30 mouse cellular contexts compared by ENCODE assay signal in the genomic region with DNA sequence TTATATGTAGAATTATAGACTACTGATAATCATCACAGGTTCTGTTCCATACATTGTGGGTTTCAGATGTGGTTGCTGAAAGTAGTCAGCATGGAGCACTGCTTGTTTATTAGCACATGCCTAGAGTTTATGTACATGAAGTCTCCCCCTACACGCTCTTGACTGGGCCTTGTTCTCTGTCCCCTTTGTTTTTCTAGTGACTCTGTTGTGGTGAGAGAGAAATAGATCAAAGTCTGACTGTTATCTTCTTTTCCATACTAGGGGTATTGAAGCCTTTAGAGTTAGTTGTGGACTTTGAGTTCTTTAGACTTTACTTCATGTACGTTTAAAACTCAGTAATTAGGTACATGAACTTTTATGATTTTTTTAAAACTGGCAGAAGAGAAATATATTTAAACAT. TPM values are rescaled to one million over a fixed set of nuclear protein-coding genes. Genes with fewer than 3 reads are reported as not detected.
DNase-seq lines count a peak whose midpoint lies in the region; ATAC-seq lines count a peak whose summit lies in the region.
"Had no signal": no experiment of that assay in that cellular context is flagged by ENCODE, and none has a peak within 500 bp of the region (broad histone marks: within the 10 kb centered on the region; RNA-seq: fewer than 3 reads in every experiment).

No protein-coding gene starts in this region.

- H3K27me3 ChIP-seq in liver, embryonic 12.5 days (replicated peaks) = no peaks in the 10 kb centered on the region
- H3K27me3 ChIP-seq in intestine, embryonic 16.5 days (replicated peaks; ENCODE audit: control insufficient read depth, insufficient read depth, low read length) = no peaks in the 10 kb centered on the region
- no peaks in the 10 kb centered on the region for H3K27me3 ChIP-seq in liver, embryonic 15.5 days
- H3K27me3 ChIP-seq: CH12.LX; embryonic facial prominence, embryonic 13.5 days; forebrain, embryonic 12.5 days; forebrain, embryonic 15.5 days; heart, embryonic 12.5 days; heart, embryonic 15.5 days; hindbrain, embryonic 13.5 days; Patski had no signal

- H3K9me3 ChIP-seq in liver, embryonic 12.5 days (replicated peaks) = no peaks in the 10 kb centered on the region
- no peaks in the 10 kb centered on the region for H3K9me3 ChIP-seq in intestine, embryonic 16.5 days (ENCODE audit: control insufficient read depth, low read length)
- no peaks in the 10 kb centered on the region for H3K9me3 ChIP-seq in liver, embryonic 15.5 days (replicated peaks)
- H3K9me3 ChIP-seq: embryonic facial prominence, embryonic 10.5 days; embryonic facial prominence, embryonic 13.5 days; forebrain, embryonic 12.5 days; forebrain, embryonic 15.5 days; G1E; heart, embryonic 12.5 days; heart, embryonic 15.5 days; hindbrain, embryonic 10.5 days; hindbrain, embryonic 13.5 days had no signal

- peaks cover 49% of the 10 kb centered on the region for H3K36me3 ChIP-seq in liver, embryonic 12.5 days
- 0 out of 2 replicates have a peak, but pooled peaks cover 2% of the 10 kb centered on the region for H3K36me3 ChIP-seq in intestine, embryonic 16.5 days (ENCODE audit: control insufficient read depth, insufficient read depth, low read length)
- peaks cover 47% of the 10 kb centered on the region for H3K36me3 ChIP-seq in liver, embryonic 15.5 days (replicated peaks)

- H3K27ac ChIP-seq in liver, embryonic 12.5 days = no peak overlapping the region
- peak overlapping the region; percentile 20; the same call in 1 of the 2 replicates for H3K27ac ChIP-seq in intestine, embryonic 16.5 days (ENCODE audit: low read length)
- 0 out of 2 replicates have a peak overlapping the region, but pooled peaks have one; percentile 29 for H3K27ac ChIP-seq in liver, embryonic 15.5 days (replicated peaks)
- H3K27ac ChIP-seq: embryonic facial prominence, embryonic 10.5 days; embryonic facial prominence, embryonic 13.5 days; forebrain, embryonic 12.5 days; forebrain, embryonic 15.5 days; heart, embryonic 15.5 days; hindbrain, embryonic 10.5 days; hindbrain, embryonic 13.5 days had no signal

- 75% methylated on average over 2 of the region's 2 CpGs for WGBS in liver, embryonic 12.5 days (ENCODE audit: insufficient replicate concordance)
- WGBS in intestine, embryonic 16.5 days = 67% methylated on average over 2 of the region's 2 CpGs
- WGBS in liver, embryonic 15.5 days (ENCODE audit: insufficient replicate concordance) = 67% methylated on average over 2 of the region's 2 CpGs

- DNase-seq in liver = no peak
- no peak for DNase-seq in layer of hippocampus, postnatal 14 days (ENCODE audit: low spot score in 2 of 2)
- no peak for DNase-seq in frontal cortex, postnatal 25 days (ENCODE audit: low spot score in 2 of 2)
- DNase-seq in adrenal gland, postnatal 10 days = no peak
- DNase-seq: adrenal gland, postnatal 14 days; B cell, adult 2 months; cerebellum, adult 11 months; cerebellum, adult 2 months; cerebellum, adult 9-11 months; cerebellum, postnatal 36 days; embryo, embryonic 11 days; gastrocnemius, postnatal 14 days; heart, postnatal 10 days; heart, postnatal 36 days had no signal

- no peak overlapping the region for H3K4me3 ChIP-seq in liver, embryonic 12.5 days
- no peak overlapping the region for H3K4me3 ChIP-seq in intestine, embryonic 16.5 days (ENCODE audit: low read length)
- H3K4me3 ChIP-seq in liver, embryonic 15.5 days (replicated peaks) = no peak overlapping the region
- H3K4me3 ChIP-seq: embryonic facial prominence, embryonic 10.5 days; embryonic facial prominence, embryonic 13.5 days; erythroblast, embryonic 14.5 days; forebrain, embryonic 12.5 days; forebrain, embryonic 15.5 days; heart, embryonic 12.5 days; heart, embryonic 15.5 days; hindbrain, embryonic 10.5 days; hindbrain, embryonic 13.5 days had no signal

- H3K9ac ChIP-seq in liver, embryonic 12.5 days = no peak overlapping the region
- H3K9ac ChIP-seq in intestine, embryonic 16.5 days (ENCODE audit: low read depth, low read length) = no peak overlapping the region
- H3K9ac ChIP-seq in liver, embryonic 15.5 days = no peak overlapping the region
- H3K9ac ChIP-seq: embryonic facial prominence, embryonic 13.5 days; forebrain, embryonic 12.5 days; forebrain, embryonic 15.5 days; heart, embryonic 12.5 days; heart, embryonic 15.5 days; hindbrain, embryonic 13.5 days had no signal

- no peaks in the 10 kb centered on the region for H3K4me1 ChIP-seq in liver, embryonic 12.5 days
- peaks cover 3% of the 10 kb centered on the region; the same call in 1 of the 2 replicates for H3K4me1 ChIP-seq in intestine, embryonic 16.5 days (ENCODE audit: control insufficient read depth, insufficient read depth, low read length)
- 0 out of 2 replicates have a peak, but pooled peaks cover 2% of the 10 kb centered on the region for H3K4me1 ChIP-seq in liver, embryonic 15.5 days (replicated peaks)
- H3K4me1 ChIP-seq: embryonic facial prominence, embryonic 10.5 days; embryonic facial prominence, embryonic 13.5 days; forebrain, embryonic 12.5 days; forebrain, embryonic 15.5 days; heart, embryonic 12.5 days; heart, embryonic 15.5 days; hindbrain, embryonic 10.5 days had no signal

- 0 out of 2 replicates have a peak, but pooled peaks have one; percentile 44 for ATAC-seq in liver, embryonic 12.5 days
- peak; percentile 98 for ATAC-seq in intestine, embryonic 16.5 days
- ATAC-seq in liver, embryonic 15.5 days (ENCODE audit: insufficient read depth) = no peak
- ATAC-seq: forebrain, embryonic 15.5 days; hindbrain, embryonic 16.5 days; Patski had no signal

- H3K4me2 ChIP-seq in liver, embryonic 12.5 days = no peak overlapping the region
- no peak overlapping the region for H3K4me2 ChIP-seq in intestine, embryonic 16.5 days (ENCODE audit: low read depth, low read length)
- no peak overlapping the region for H3K4me2 ChIP-seq in liver, embryonic 15.5 days
- H3K4me2 ChIP-seq: embryonic facial prominence, embryonic 13.5 days; forebrain, embryonic 12.5 days; forebrain, embryonic 15.5 days; heart, embryonic 12.5 days; heart, embryonic 15.5 days; hindbrain, embryonic 13.5 days had no signal

RNA-seq across cellular contexts. Expression of gene Herc2, which starts 33.0 kb away (rescaled TPM):
- 16.8 and 21.4 TPM in 2 replicates for polyA plus RNA-seq in liver, embryonic 12.5 days (2016; fragmentation: Nextera tagmentation; extraction: Ambion mirVana)
- 15.5 and 16.7 TPM in 2 replicates for polyA plus RNA-seq in intestine, embryonic 16.5 days (2015; fragmentation: Nextera tagmentation; extraction: Ambion mirVana)
- polyA plus RNA-seq in liver, embryonic 15.5 days (2015; fragmentation: Nextera tagmentation; extraction: Ambion mirVana) = 14.2 and 15.5 TPM in 2 replicates
- total RNA-seq in layer of hippocampus, postnatal 14 days (2021) = 100 to 1,000 TPM; 139 to 154 TPM
- 10 to 100 TPM; 39.4 to 54.3 TPM for total RNA-seq in adrenal gland, postnatal 10 days (2021)
